Mouse (Mus musculus) megakaryocyte, embryonic 14.5 days (primary cell): ENCODE measurements around the gene Ormdl2.

Experiments used
- FLI1 ChIP-seq: IDR thresholded peaks from 2 replicates; pipeline ENCODE4 v1.6.1; 2012; ENCODE audit warnings: low read length, inconsistent platforms, mixed read lengths
- GATA1 ChIP-seq: IDR thresholded peaks from 3 replicates; pipeline ENCODE4 v1.6.1; 2012; ENCODE audit warnings: mixed read lengths, low read length, inconsistent platforms, borderline replicate concordance

DNA sequence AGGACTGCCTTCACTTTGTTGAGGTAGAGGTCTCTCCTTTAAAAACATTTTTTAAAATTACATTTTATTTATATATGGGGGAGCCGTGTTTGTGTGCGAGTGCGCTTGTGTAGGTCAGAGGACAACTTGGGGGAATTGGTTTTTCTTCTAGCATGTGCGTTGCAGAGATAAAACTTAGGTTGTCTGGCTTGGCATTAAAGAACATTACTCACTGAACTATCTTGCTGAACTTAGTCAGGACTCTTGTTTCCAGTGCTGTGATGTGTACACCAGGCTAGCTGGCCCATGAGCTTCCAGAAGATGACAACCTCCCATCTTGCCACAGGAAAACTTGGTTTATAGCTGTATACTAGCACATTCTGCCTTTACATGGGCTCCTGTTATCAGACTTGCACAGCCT is 25.2 kb upstream of the Ormdl2 start:
- TF ChIP-seq FLI1 (no peak), GATA1 (no peak)
